Mouse (Mus musculus): Measurements from ENCODE around the gene Prdm2.
A peak's percentile ranks its signal among the peaks of the same experiment; 100 is the strongest.

Gene Prdm2

GRCm38 (mm10) chr4:143211584-143212340, 1.0 kb downstream of the Prdm2 start:
- DNase-seq (ENCODE audit: low spot score), result peak; percentile 13

DNA sequence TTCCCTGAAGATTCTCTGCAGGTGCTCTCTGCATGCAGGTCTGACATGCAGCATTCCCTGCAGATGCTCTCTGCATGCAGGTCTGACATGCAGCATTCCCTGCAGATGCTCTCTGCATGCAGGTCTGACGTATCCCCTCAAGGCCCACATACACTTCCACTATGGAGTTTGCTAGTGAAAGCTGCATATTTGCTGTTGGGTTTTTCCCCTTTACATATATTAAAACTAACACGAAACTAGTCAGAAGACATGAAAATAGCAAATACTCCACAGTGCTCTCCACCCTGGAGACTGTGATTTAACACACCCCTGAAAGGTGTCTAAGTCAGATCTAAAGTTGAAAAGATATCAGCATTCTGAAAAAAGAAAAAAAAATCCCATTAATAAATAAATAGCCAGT, 2.8 kb downstream of the Prdm2 start:
- no peak for DNase-seq (ENCODE audit: low spot score)

- no peak for DNase-seq (ENCODE audit: low spot score)
Measured at GRCm38 (mm10) chr4:143202653-143203052, 10.1 kb downstream of the Prdm2 start.

GRCm38 (mm10) chr4:143198371-143198770, 14.4 kb downstream of the Prdm2 start:
- no peak for DNase-seq (ENCODE audit: low spot score)

DNA sequence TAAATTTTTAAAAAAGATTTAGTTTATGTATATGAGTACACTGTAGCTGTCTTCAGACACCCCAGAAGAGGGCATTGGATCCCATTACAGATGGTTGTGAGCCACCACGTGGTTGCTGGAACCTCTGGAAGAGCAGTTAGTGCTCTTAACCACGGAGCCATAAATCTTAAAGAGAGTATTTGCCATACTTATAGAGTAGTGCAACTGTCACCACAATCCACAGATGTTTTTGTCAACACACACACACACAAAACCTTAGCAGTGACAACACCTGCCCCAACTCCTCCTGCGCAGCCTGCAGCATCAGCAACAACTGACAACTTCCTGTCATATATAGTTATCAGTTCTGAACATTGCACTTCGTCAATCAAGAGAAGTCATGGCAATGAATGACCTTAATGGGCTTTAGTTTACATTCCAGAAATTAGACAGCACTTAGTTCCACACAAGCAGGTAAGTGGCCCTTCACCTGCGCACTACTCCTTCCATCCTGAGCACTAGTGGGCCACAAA, 14.9 kb downstream of the Prdm2 start:
- DNase-seq (ENCODE audit: low spot score), result no peak

DNA sequence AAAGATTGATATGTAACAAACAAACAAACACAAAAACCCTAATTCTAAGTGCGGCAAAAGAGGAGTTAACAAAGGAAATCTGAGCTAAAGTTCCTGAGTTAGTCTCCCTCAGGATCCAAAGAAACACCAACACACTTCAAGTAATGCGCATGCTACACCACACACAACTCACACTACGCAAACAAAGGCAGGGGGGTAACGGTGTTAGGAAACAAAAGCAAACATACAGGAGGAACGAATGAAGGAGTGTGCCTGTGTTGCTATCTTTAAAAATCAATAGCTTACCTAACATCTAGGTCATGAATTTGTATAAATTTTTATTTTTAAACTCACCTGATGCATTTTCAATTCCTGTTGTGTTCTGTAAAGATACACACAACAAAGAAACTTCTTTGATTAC, 18.5 kb downstream of the Prdm2 start:
- DNase-seq (ENCODE audit: low spot score), result no peak

GRCm38 (mm10) chr4:143193164-143193563, 19.6 kb downstream of the Prdm2 start:
- DNase-seq (ENCODE audit: low spot score), result no peak

- DNase-seq (ENCODE audit: low spot score), result no peak
Measured at GRCm38 (mm10) chr4:143191783-143192182, 21.0 kb downstream of the Prdm2 start.

DNA sequence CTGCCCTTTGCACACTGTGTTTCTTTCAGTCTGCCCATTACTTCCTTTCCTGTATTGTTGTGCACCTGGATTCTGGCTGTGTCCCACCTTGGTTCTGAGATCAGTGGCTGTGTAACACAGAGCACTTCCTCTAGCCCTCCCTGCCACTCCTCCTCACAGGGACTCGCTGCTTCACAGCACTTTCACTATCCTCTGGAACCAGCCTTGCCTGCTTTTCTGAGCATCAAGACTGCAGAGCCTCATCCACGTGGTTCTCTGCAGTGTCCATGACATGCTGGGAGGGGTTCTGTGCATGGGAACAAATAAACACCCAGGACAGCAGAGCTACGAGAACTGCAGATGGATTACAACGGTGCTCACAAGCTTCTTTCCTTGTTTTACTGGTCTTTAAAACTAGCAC, 22.1 kb downstream of the Prdm2 start:
- DNase-seq (ENCODE audit: low spot score), result no peak

GRCm38 (mm10) chr4:143188571-143189191, 24.1 kb downstream of the Prdm2 start:
- no peak for DNase-seq (ENCODE audit: low spot score)

DNA sequence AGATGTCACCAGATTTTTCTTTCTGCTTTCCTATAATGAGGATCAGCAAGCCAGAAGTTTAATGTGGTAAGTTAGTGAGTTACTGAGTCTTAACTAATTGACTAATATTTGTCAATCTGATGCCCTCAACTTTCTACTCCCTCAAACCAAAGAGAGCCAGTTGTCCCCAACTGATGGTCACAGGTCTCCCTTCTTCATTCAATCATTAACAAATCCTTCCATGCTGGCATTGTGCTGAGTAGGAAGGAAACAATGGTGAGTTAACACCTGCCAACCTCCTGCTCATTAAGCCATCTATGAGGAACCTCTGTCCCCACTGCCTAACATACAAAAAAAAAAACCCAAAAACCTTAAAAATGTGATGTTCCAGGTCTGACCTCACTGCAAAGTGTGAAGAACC, 26.7 kb downstream of the Prdm2 start:
- no peak for DNase-seq (ENCODE audit: low spot score)

GRCm38 (mm10) chr4:143185496-143185895, 27.3 kb downstream of the Prdm2 start:
- no peak for DNase-seq (ENCODE audit: low spot score)

DNA sequence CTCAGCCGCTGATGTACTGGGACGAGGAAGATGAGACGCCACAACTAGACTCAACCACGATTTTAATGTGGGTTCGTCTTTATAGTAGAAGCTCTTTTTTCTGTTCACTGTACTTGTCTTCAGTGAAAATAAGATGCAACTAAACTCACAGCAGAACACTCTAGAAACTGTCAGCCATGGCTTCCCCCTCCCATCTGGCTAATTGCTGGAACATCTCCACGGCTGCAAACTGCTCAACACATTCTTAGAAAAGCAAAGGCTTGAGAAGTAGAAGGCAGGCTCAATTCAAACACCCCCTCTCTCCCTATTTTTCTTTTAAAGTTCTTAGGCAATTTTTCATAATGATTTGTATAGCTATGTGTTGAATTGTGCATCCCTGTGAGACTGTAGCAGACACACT, 29.7 kb downstream of the Prdm2 start:
- DNase-seq (ENCODE audit: low spot score), result no peak

- no peak for DNase-seq (ENCODE audit: low spot score)
Measured at GRCm38 (mm10) chr4:143180731-143181130, 32.1 kb downstream of the Prdm2 start.

DNA sequence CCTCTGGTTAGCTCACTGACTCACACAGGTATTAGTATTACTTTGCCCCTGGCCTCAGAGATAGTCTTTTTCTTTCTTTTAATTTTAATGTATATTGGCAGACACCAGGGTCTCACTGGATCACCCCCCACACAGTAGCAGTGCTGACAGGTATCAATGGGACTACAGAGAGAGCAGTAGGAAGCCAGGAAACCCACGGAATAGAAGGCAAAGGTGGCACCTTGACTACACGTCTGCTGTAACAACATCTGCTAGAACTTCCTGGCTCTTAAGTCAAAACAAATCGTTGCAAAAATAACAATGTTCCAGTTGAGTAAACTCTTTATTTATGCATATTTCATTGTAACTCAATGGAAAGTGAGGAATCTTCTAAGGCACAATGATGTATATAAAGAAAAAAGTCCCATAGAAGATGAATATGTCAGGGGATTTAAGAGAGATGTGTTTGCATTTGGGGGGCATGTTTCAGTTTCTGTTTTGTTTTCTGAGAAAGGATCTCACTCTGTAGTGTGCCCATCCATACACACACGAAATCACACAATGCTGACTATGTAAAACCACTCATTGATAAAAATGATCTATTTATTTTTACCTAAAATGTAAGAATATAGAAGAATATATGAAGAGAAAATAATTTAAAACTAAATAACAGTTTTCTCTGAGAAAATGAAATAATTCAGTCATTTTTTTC, 41.0 kb downstream of the Prdm2 start:
- DNase-seq (ENCODE audit: low spot score), result no peak

DNA sequence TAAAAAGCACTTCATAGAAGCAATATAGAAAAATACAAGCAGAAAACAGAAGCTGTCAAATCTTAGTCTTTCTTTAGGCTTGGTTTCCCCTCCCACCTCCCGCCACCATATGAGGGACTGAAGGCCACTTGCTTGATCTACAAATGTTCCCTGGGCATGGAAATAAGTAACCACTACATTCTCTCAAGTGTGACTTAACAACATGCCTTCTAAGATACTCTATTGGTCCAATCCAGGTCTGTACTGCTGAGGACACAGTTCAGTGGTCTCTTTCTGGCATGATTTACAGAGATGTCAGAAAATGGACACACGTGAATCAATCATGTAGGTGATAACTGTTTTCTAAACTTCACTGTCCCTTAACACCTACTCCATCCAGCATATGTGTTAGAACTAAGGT, 42.5 kb downstream of the Prdm2 start:
- DNase-seq (ENCODE audit: low spot score), result no peak

- DNase-seq (ENCODE audit: low spot score), result no peak
Measured at GRCm38 (mm10) chr4:143168093-143168492, 44.7 kb downstream of the Prdm2 start.

GRCm38 (mm10) chr4:143161619-143162479, 50.9 kb downstream of the Prdm2 start:
- peak; percentile 98 for DNase-seq (ENCODE audit: low spot score)

DNA sequence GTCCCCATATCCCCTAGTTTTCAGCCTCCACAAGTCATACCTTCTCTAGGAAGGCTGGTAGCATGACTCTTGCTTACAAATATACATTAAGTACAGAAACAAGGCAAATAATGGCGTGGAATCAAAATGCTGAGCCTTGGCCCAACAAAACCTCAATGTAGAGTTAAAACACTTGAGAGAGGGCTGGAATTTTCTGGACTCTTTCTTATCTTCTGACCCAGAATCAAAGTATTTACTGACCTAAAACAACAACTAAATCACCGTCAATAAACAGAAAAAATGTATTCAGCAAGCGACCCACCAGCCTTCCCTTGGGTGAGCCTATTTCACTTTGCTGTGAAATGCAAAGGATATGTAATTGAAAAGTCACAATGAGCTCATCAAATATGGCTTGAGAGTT, 52.0 kb downstream of the Prdm2 start:
- DNase-seq (ENCODE audit: low spot score), result peak; percentile 39

- DNase-seq (ENCODE audit: low spot score), result no peak
Measured at GRCm38 (mm10) chr4:143159336-143159735, 53.5 kb downstream of the Prdm2 start.

DNA sequence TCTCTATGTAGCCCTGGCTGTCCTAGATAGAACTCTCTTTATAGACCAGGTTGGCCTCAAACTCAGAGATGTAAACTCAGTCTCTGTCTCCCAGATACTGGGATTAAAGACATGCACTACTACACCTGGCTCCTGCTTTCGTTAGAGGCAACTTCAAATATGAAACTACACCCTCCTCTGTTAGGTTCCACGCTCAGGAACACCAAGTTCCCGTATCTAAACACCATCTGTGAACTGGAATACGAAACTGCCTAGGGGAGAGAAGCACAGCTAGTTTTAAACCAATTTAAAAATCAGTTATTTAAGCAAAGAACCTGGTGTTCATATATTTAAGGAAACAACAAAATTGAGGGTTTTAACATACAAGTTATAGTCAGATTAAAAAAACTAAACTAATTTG, 56.9 kb downstream of the Prdm2 start:
- DNase-seq (ENCODE audit: low spot score), result no peak

DNA sequence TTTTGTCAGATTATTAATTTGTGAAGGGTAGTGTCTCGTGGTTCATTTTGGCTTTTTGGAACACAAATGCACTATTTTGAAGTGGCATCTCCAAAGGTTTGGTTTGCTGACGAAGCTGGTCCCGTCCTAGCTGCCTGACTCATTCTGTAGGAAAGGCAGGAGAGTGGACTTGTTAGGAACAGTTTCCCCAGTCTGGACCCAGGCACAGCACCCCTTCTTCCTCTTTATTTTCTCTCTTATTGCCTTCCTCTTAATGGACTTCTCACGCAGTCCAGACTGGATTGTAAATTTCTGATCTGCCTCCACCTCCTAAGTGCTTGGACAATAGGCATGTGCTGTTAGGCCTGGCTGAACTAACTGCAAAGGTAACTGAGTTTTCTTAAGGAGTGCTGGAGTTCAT, 57.8 kb downstream of the Prdm2 start:
- DNase-seq (ENCODE audit: low spot score), result no peak

Measured in MN1 (cell line).